Mouse (Mus musculus) lung, postnatal 0 days (tissue): ENCODE measurements at regions not wholly inside any gene's neighbourhood (a gene's known extent, or its start where the extent isn't known, plus 50 kb on each side); places are given as distances from the start of the nearest gene placed in this dataset.

Experiments used
- ATAC-seq: fragments of 200-750 bp; cut with Nextera tagmentation; 2 replicates; pipeline ENCODE4 v1.8.0; 2017; ENCODE audit warnings: moderate library complexity
- DNase-seq: peaks from one replicate; pipeline ENCODE4 v3.0.0-alpha.2; 2016; ENCODE audit warnings: low spot score
- H3K27ac ChIP-seq: fragments of 300-500 bp; sonication (generic); 2 replicates; pipeline ENCODE4 v1.5.1; 2014; ENCODE audit warnings: antibody characterized with exemption, mild to moderate bottlenecking, low read length, mixed read lengths
- H3K27me3 ChIP-seq: fragments of 300-500 bp; sonication (generic); replicated peaks from 2 replicates; pipeline ENCODE4 v1.6.1; 2014; ENCODE audit warnings: low read length, mixed read lengths; ENCODE audit not compliant: insufficient read depth
- H3K36me3 ChIP-seq: fragments of 300-500 bp; sonication (generic); 2 replicates; pipeline ENCODE4 v1.6.1; 2014; ENCODE audit warnings: low read length, mixed read lengths; ENCODE audit not compliant: insufficient read depth
- H3K4me1 ChIP-seq: fragments of 300-500 bp; sonication (generic); 2 replicates; pipeline ENCODE4 v1.6.1; 2014; ENCODE audit warnings: antibody characterized with exemption, low read depth, low read length, mixed read lengths; ENCODE audit not compliant: insufficient read depth
- H3K4me2 ChIP-seq: fragments of 300-500 bp; sonication (generic); replicated peaks from 2 replicates; pipeline ENCODE4 v1.6.1; 2014; ENCODE audit warnings: low read depth, mild to moderate bottlenecking, low read length, moderate library complexity, mixed read lengths
- H3K4me3 ChIP-seq: fragments of 300-500 bp; sonication (generic); 2 replicates; pipeline ENCODE4 v1.5.1; 2014; ENCODE audit warnings: low read depth, low read length
- H3K9ac ChIP-seq: fragments of 300-500 bp; sonication (generic); replicated peaks from 2 replicates; pipeline ENCODE4 v1.6.1; 2014; ENCODE audit warnings: low read depth, mild to moderate bottlenecking
- H3K9me3 ChIP-seq: fragments of 300-500 bp; sonication (generic); 2 replicates; pipeline ENCODE4 v1.6.1; 2016; ENCODE audit warnings: low read length, mixed read lengths
- CTCF ChIP-seq: IDR thresholded peaks from 2 replicates; pipeline ENCODE4 v1.5.1; 2016; ENCODE audit warnings: antibody characterized with exemption, mild to moderate bottlenecking
- EP300 ChIP-seq: IDR thresholded peaks from 2 replicates; pipeline ENCODE4 v1.6.1; 2016; ENCODE audit warnings: antibody characterized with exemption, mild to moderate bottlenecking, control low read depth
- WGBS: fragments of 180-500 bp; shearing (Covaris S2); extraction: QIAGEN DNeasy Blood & Tissue Kit; methylation state at CpG from one replicate; pipeline ENCODE4 v1.1.7; 2014; 5-methylcytosine and 5-hydroxymethylcytosine counted together

GRCm38 (mm10) chr10:47185487-47185886 is 1607.9 kb downstream of the Hace1 start:
- H3K36me3 ChIP-seq, result no peaks in the 10 kb centered on the region
- no peak for TF ChIP-seq CTCF
- ATAC-seq, result peak; percentile 41; the same call in 1 of the 2 replicates
- H3K9ac ChIP-seq, result no peak overlapping the region
- 36% methylated on average over 3 of the region's 3 CpGs for whole genome bisulfite sequencing
- DNase-seq, result peak; percentile 55
- H3K4me2 ChIP-seq, result no peak overlapping the region
- no peak overlapping the region for H3K27ac ChIP-seq
- H3K9me3 ChIP-seq, result no peaks in the 10 kb centered on the region
- H3K27me3 ChIP-seq, result no peaks in the 10 kb centered on the region
- no peak overlapping the region for H3K4me3 ChIP-seq
- no peaks in the 10 kb centered on the region for H3K4me1 ChIP-seq

GRCm38 (mm10) chr10:47216204-47216603 is 1638.6 kb downstream of the Hace1 start:
- no peaks in the 10 kb centered on the region for H3K27me3 ChIP-seq
- no peak overlapping the region for H3K9ac ChIP-seq
- H3K9me3 ChIP-seq, result no peaks in the 10 kb centered on the region
- H3K4me1 ChIP-seq, result no peaks in the 10 kb centered on the region
- no peaks in the 10 kb centered on the region for H3K36me3 ChIP-seq
- no peak for TF ChIP-seq CTCF
- no peak for TF ChIP-seq EP300
- no peak overlapping the region for H3K4me2 ChIP-seq
- DNase-seq, result no peak
- no peak for ATAC-seq
- 42% methylated on average over 2 of the region's 2 CpGs for WGBS
- no peak overlapping the region for H3K4me3 ChIP-seq
- no peak overlapping the region for H3K27ac ChIP-seq

- Histone ChIP-seq H3K4me3 (no peak overlapping the region), H3K9ac (no peak overlapping the region), H3K4me2 (no peak overlapping the region), H3K4me1 (no peaks in the 10 kb centered on the region), H3K27ac (no peak overlapping the region), H3K9me3 (no peaks in the 10 kb centered on the region), H3K36me3 (no peaks in the 10 kb centered on the region), H3K27me3 (no peaks in the 10 kb centered on the region)
- no peak for TF ChIP-seq EP300
- no peak for TF ChIP-seq CTCF
- DNase-seq, result no peak
- 67% methylated on average over 3 of the region's 3 CpGs for WGBS
- no peak for ATAC-seq
These were observed 1685.4 kb downstream of the Hace1 start for GRCm38 (mm10) chr10:47263039-47263438.

- Histone ChIP-seq H3K9ac (no peak overlapping the region), H3K4me3 (no peak overlapping the region), H3K9me3 (no peaks in the 10 kb centered on the region), H3K4me2 (no peak overlapping the region), H3K36me3 (no peaks in the 10 kb centered on the region), H3K27ac (no peak overlapping the region), H3K4me1 (no peaks in the 10 kb centered on the region), H3K27me3 (no peaks in the 10 kb centered on the region)
- ATAC-seq, result no peak
- DNase-seq, result no peak
- no peak for TF ChIP-seq EP300
- TF ChIP-seq CTCF, result 0 out of 2 replicates have a peak, but pooled peaks have one; percentile 9
- 31% methylated on average over 2 of the region's 2 CpGs for WGBS
These were observed 1708.1 kb downstream of the Hace1 start for GRCm38 (mm10) chr10:47285700-47286099.

DNA sequence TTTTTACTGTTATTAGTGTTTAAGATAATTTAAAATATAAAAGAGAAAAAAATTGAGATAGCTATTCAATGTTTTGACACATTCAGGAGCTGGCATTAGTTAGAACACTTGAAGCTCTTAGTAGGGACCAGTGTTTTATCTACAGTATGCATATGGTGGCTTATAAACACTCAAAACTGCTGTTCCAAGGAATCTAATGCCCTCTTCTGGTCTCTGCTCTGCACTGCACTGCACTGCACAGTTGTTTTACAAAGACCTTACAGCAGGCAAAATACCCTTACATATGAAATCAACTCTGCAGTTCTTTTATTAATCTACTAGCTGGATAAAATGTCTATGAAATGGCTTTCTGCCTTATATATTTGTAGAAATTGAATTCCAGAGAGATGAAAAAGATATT is 1722.5 kb downstream of the Hace1 start:
- Histone ChIP-seq H3K9ac (no peak overlapping the region), H3K27ac (no peak overlapping the region), H3K36me3 (no peaks in the 10 kb centered on the region), H3K4me1 (no peaks in the 10 kb centered on the region), H3K9me3 (no peaks in the 10 kb centered on the region), H3K4me3 (no peak overlapping the region), H3K27me3 (no peaks in the 10 kb centered on the region), H3K4me2 (no peak overlapping the region)
- TF ChIP-seq CTCF, result no peak
- no peak for TF ChIP-seq EP300
- ATAC-seq (no peak), DNase-seq (no peak)
